Mouse (Mus musculus) heart, embryonic 12.5 days (tissue): ENCODE measurements at regions not wholly inside any gene's neighbourhood (a gene's known extent, or its start where the extent isn't known, plus 50 kb on each side); places are given as distances from the start of the nearest gene placed in this dataset.
A peak's percentile ranks its signal among the peaks of the same experiment; 100 is the strongest.

Source experiments
- ATAC-seq: fragments of 200-750 bp; cut with Nextera tagmentation; 2 replicates; pipeline ENCODE4 v1.8.0; 2017; ENCODE audit warnings: moderate TSS enrichment, moderate library complexity; ENCODE audit not compliant: insufficient number of reproducible peaks, low FRiP score
- H3K27ac ChIP-seq: fragments of 300-500 bp; sonication (generic); 2 replicates; pipeline ENCODE4 v1.5.1; 2016; ENCODE audit warnings: mild to moderate bottlenecking, moderate library complexity; ENCODE audit not compliant: poor library complexity, severe bottlenecking
- H3K27me3 ChIP-seq: fragments of 300-500 bp; sonication (generic); replicated peaks from 2 replicates; pipeline ENCODE4 v1.6.1; 2016; ENCODE audit warnings: mild to moderate bottlenecking, moderate library complexity
- H3K36me3 ChIP-seq: fragments of 300-500 bp; sonication (generic); 2 replicates; pipeline ENCODE4 v1.6.1; 2016; ENCODE audit warnings: mild to moderate bottlenecking, moderate library complexity
- H3K4me1 ChIP-seq: fragments of 300-500 bp; sonication (generic); replicated peaks from 2 replicates; pipeline ENCODE4 v1.6.1; 2016; ENCODE audit warnings: mild to moderate bottlenecking
- H3K4me2 ChIP-seq: fragments of 300-500 bp; sonication (generic); 2 replicates; pipeline ENCODE4 v1.6.1; 2016; ENCODE audit warnings: mild to moderate bottlenecking, moderate library complexity
- H3K4me3 ChIP-seq: fragments of 300-500 bp; sonication (generic); 2 replicates; pipeline ENCODE4 v1.5.1; 2016; ENCODE audit warnings: mild to moderate bottlenecking
- H3K9ac ChIP-seq: fragments of 300-500 bp; sonication (generic); 2 replicates; pipeline ENCODE4 v1.6.1; 2016; ENCODE audit warnings: mild to moderate bottlenecking, moderate library complexity
- H3K9me3 ChIP-seq: fragments of 300-500 bp; sonication (generic); replicated peaks from 2 replicates; pipeline ENCODE4 v1.6.1; 2016; ENCODE audit warnings: mild to moderate bottlenecking, moderate library complexity
- WGBS: fragments of 180-500 bp; shearing (Covaris S2); methylation state at CpG from one replicate; pipeline ENCODE4 v1.1.7; 2016; 5-methylcytosine and 5-hydroxymethylcytosine counted together

DNA sequence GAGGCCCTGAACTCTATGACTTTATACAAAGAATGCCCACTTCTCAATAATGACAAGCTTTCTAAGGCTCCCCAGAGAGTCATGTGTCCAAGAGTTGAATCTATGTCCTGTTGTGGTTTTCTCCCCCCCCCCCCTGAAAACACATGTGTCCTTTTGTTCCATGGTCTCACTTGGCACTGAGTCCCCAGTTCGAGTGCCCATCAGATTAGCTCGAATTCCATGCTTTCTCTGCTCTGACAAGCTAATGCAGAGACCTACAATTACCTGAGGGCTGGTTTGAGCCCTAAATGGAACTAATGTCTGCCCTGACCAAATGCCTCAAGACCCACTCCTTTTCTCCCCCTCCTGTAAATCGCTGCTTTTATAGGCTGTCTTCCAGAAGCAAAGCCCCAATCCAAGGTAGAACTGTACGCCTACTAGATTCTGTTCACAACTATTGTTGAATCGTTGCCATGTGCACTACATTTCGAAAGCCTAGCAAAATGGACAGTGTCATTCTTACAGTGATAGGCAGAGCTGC lies 392.0 kb downstream of the Wdr11 start:
- Histone ChIP-seq H3K4me2 (no peak overlapping the region), H3K36me3 (no peaks in the 10 kb centered on the region), H3K9ac (no peak overlapping the region), H3K27ac (no peak overlapping the region), H3K9me3 (no peaks in the 10 kb centered on the region), H3K4me3 (no peak overlapping the region), H3K4me1 (peaks cover 44% of the 10 kb centered on the region), H3K27me3 (no peaks in the 10 kb centered on the region)
- ATAC-seq, result peak; percentile 57
- 76% methylated on average over 6 of the region's 6 CpGs for WGBS

- no peak for ATAC-seq
- no peak overlapping the region for H3K4me2 ChIP-seq
- no peak overlapping the region for H3K27ac ChIP-seq
- H3K9me3 ChIP-seq, result no peaks in the 10 kb centered on the region
- no peaks in the 10 kb centered on the region for H3K36me3 ChIP-seq
- no peak overlapping the region for H3K4me3 ChIP-seq
- peaks cover 44% of the 10 kb centered on the region for H3K4me1 ChIP-seq
- no peaks in the 10 kb centered on the region for H3K27me3 ChIP-seq
- 55% methylated on average over 9 of the region's 9 CpGs for WGBS
- no peak overlapping the region for H3K9ac ChIP-seq
Observed at GRCm38 (mm10) chr7:129984367-129984766, 392.7 kb downstream of the Wdr11 start.

DNA sequence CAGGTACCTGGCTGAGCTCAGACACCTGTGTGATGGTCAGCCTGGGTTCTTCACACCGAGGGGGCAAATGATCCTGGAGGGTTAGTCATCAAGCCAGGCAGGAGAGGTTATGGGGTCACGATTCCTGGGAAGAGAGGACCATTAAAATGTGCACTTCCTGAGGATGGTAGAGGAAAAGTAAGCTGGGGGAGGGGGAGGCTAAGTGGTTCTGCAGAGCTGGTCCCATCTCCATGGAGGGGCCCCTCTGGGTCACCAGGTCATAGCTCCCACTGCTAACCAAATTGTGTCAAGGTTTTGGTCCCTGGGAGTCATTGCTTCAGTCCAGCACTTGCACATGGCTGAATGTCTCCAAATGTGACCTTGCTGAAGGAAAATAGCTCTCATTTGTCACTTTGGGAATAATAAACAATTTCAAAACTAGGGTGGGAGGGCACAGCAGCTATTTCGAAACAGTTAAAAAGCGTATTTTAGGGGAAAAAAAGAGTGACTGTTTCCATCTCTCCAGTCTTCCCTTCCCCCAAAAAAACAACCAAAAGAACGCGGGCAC lies 395.5 kb downstream of the Wdr11 start:
- no peaks in the 10 kb centered on the region for H3K9me3 ChIP-seq
- H3K4me1 ChIP-seq, result peaks cover 51% of the 10 kb centered on the region
- peak overlapping the region; percentile 6; the same call in 1 of the 2 replicates for H3K27ac ChIP-seq
- 53% methylated on average over 6 of the region's 6 CpGs for WGBS
- H3K4me2 ChIP-seq, result no peak overlapping the region
- no peaks in the 10 kb centered on the region for H3K27me3 ChIP-seq
- H3K4me3 ChIP-seq, result no peak overlapping the region
- no peak for ATAC-seq
- H3K36me3 ChIP-seq, result no peaks in the 10 kb centered on the region
- no peak overlapping the region for H3K9ac ChIP-seq

DNA sequence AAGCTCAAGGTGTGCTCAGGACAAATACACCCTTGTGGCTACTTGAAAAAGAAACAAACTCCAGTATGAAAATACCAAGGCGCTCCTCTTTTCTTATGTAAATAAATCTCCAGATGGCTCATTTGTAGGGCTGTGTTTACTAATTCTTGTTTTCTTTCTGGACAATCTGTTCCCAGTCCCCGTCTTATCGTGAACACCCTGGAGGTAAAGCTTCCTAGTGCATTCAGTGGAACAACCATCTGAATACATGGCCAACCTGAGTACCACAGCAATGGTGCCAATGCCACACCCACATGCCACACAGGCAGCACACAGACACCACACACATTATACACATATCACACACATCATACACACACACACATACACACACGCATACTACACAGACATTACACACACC lies 396.1 kb downstream of the Wdr11 start:
- no peaks in the 10 kb centered on the region for H3K36me3 ChIP-seq
- no peak overlapping the region for H3K4me3 ChIP-seq
- no peak overlapping the region for H3K27ac ChIP-seq
- peaks cover 46% of the 10 kb centered on the region for H3K4me1 ChIP-seq
- no peak for ATAC-seq
- H3K9me3 ChIP-seq, result no peaks in the 10 kb centered on the region
- no peak overlapping the region for H3K9ac ChIP-seq
- 72% methylated on average over 4 of the region's 4 CpGs for WGBS
- no peaks in the 10 kb centered on the region for H3K27me3 ChIP-seq
- no peak overlapping the region for H3K4me2 ChIP-seq

GRCm38 (mm10) chr7:129993446-129994223 lies 402.0 kb downstream of the Wdr11 start:
- no peaks in the 10 kb centered on the region for H3K27me3 ChIP-seq
- no peak overlapping the region for H3K27ac ChIP-seq
- WGBS, result 78% methylated on average over 14 of the region's 14 CpGs
- H3K4me2 ChIP-seq, result no peak overlapping the region
- H3K4me1 ChIP-seq, result peaks cover 7% of the 10 kb centered on the region; the same call in 1 of the 2 replicates
- H3K4me3 ChIP-seq, result no peak overlapping the region
- no peaks in the 10 kb centered on the region for H3K36me3 ChIP-seq
- no peaks in the 10 kb centered on the region for H3K9me3 ChIP-seq
- no peak for ATAC-seq
- H3K9ac ChIP-seq, result no peak overlapping the region

GRCm38 (mm10) chr7:129995529-129995928 lies 403.9 kb downstream of the Wdr11 start:
- peaks cover 13% of the 10 kb centered on the region for H3K4me1 ChIP-seq

DNA sequence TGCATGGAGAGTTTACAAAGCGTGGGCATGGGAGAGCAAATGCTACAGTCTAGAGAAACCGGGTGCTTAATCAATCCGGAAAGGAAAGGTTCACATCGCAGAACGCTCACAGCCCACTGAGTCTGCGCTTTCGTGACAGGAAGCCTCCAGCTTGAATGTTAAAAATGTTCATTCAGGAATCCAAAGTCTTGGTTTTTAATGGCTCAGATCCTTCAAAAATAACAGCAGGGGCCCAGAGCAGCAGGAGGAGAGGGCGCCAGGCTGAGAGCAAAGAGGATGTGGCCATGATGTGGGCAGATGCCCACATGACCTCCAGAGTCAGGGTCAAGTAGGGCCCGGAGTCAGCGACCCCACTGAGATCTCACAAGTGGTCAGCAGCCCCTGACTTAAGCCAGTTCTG lies 409.4 kb downstream of the Wdr11 start:
- Histone ChIP-seq H3K4me3 (no peak overlapping the region), H3K36me3 (no peaks in the 10 kb centered on the region), H3K27ac (no peak overlapping the region), H3K27me3 (no peaks in the 10 kb centered on the region), H3K4me2 (no peak overlapping the region), H3K4me1 (peaks cover 21% of the 10 kb centered on the region), H3K9me3 (no peaks in the 10 kb centered on the region), H3K9ac (0 out of 2 replicates have a peak overlapping the region, but pooled peaks have one; percentile 6)
- ATAC-seq, result no peak
- 45% methylated on average over 10 of the region's 10 CpGs for WGBS

More at GRCm38 (mm10) chr7:129995529-129995928, 403.9 kb downstream of the Wdr11 start:
- Histone ChIP-seq H3K4me3 (no peak overlapping the region), H3K4me2 (no peak overlapping the region), H3K9me3 (no peaks in the 10 kb centered on the region), H3K27ac (no peak overlapping the region), H3K36me3 (no peaks in the 10 kb centered on the region), H3K9ac (no peak overlapping the region), H3K27me3 (no peaks in the 10 kb centered on the region)
- WGBS, result 91% methylated on average over 7 of the region's 7 CpGs
- no peak for ATAC-seq

GRCm38 (mm10) chr7:130002002-130002401 lies 410.3 kb downstream of the Wdr11 start:
- ATAC-seq, result no peak
- 78% methylated on average over 12 of the region's 12 CpGs for WGBS
- H3K9me3 ChIP-seq, result no peaks in the 10 kb centered on the region
- H3K27ac ChIP-seq, result no peak overlapping the region
- H3K36me3 ChIP-seq, result no peaks in the 10 kb centered on the region
- no peak overlapping the region for H3K4me3 ChIP-seq
- H3K27me3 ChIP-seq, result no peaks in the 10 kb centered on the region
- peaks cover 21% of the 10 kb centered on the region for H3K4me1 ChIP-seq
- H3K9ac ChIP-seq, result no peak overlapping the region
- H3K4me2 ChIP-seq, result no peak overlapping the region

DNA sequence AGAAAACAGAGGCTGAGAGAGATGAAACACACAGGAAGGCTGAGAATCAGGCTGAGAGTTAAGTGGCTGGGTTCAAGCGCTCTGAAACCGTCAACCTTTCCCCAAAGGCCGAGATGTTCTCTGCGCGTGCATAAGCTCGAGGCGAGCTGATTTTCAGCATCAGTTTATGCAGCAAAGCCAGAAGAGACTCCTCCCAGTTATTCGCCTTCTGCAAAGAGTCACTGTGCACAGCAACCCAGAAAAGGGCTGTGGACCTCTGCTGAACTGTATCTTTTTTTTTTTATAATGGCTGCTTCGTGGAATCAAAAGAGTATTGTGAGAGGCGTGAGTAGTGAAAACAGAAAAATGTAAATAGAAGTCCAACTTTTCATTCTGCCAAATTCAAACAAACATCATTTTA lies 413.7 kb downstream of the Wdr11 start:
- no peak for ATAC-seq
- no peaks in the 10 kb centered on the region for H3K9me3 ChIP-seq
- 0 out of 2 replicates have a peak overlapping the region, but pooled peaks have one; percentile 15 for H3K4me2 ChIP-seq
- peaks cover 21% of the 10 kb centered on the region for H3K4me1 ChIP-seq
- WGBS, result 55% methylated on average over 10 of the region's 10 CpGs
- H3K27ac ChIP-seq, result no peak overlapping the region
- H3K36me3 ChIP-seq, result no peaks in the 10 kb centered on the region
- no peaks in the 10 kb centered on the region for H3K27me3 ChIP-seq
- no peak overlapping the region for H3K4me3 ChIP-seq
- no peak overlapping the region for H3K9ac ChIP-seq

GRCm38 (mm10) chr7:130007993-130008583 lies 416.4 kb downstream of the Wdr11 start:
- Histone ChIP-seq H3K4me3 (no peak overlapping the region), H3K9me3 (no peaks in the 10 kb centered on the region), H3K27ac (no peak overlapping the region), H3K4me2 (no peak overlapping the region), H3K36me3 (no peaks in the 10 kb centered on the region), H3K9ac (no peak overlapping the region), H3K27me3 (no peaks in the 10 kb centered on the region), H3K4me1 (0 out of 2 replicates have a peak, but pooled peaks cover 18% of the 10 kb centered on the region)
- WGBS, result 31% methylated on average over 6 of the region's 6 CpGs
- ATAC-seq, result no peak
